Mouse (Mus musculus): ENCODE results near the gene Ccne1. TPM values are rescaled to one million over a fixed set of nuclear protein-coding genes. Genes with fewer than 3 reads are reported as not detected.

Ccne1 gene
- total RNA-seq, 4 experiments from 2014 or later = 13.1 to 17.3 (median 13.9) TPM

GRCm38 (mm10) chr7:38055996-38056395, 51.3 kb downstream of the Ccne1 start:
- no peak for DNase-seq (ENCODE audit: low spot score in 2 of 2)

- no peak for DNase-seq (ENCODE audit: low spot score in 2 of 2)
Observed at GRCm38 (mm10) chr7:38054246-38054645, 53.1 kb downstream of the Ccne1 start.

Other genes with a start within 250 kb of the Ccne1 start
- gene Uri1, start 84.0 kb downstream of the Ccne1 start, total RNA-seq (2022) = 10 to 100 TPM; 40.7 to 46.4 (median 43.4) TPM
- gene 1600014C10Rik, start 75.7 kb upstream of the Ccne1 start, total RNA-seq (2022) = 10 to 100 TPM; 24.6 to 30.9 (median 28.9) TPM
- 1 to 10 TPM; 1.3 to 2.8 (median 2.5) TPM for gene Plekhf1, start 120.5 kb upstream of the Ccne1 start, total RNA-seq (2022)
- 10 to 100 TPM; 18.3 to 24.7 (median 21.6) TPM for gene Pop4, start 163.9 kb upstream of the Ccne1 start, total RNA-seq (2022)

All from layer of hippocampus, adult 8-10 months (tissue).